18 mouse cellular contexts compared by ENCODE assay signal in genomic region chr15:36400311-36400840, GRCm38 (mm10).
DNase-seq lines count a peak whose midpoint lies in the region; ATAC-seq lines count a peak whose summit lies in the region.
"Had no signal": no experiment of that assay in that cellular context is flagged by ENCODE, and none has a peak within 500 bp of the region (broad histone marks: within the 10 kb centered on the region; RNA-seq: fewer than 3 reads in every experiment).

No protein-coding gene starts in this region.

- no peak overlapping the region for H3K9ac ChIP-seq in forebrain, embryonic 15.5 days (replicated peaks)
- no peak overlapping the region for H3K9ac ChIP-seq in kidney, embryonic 15.5 days
- H3K9ac ChIP-seq: hindbrain, embryonic 12.5 days had no signal

- no peak for ATAC-seq in forebrain, embryonic 15.5 days (replicated peaks)
- ATAC-seq in kidney, embryonic 15.5 days (replicated peaks; ENCODE audit: low FRiP score), result no peak

- no peaks in the 10 kb centered on the region for H3K27me3 ChIP-seq in forebrain, embryonic 10.5 days (ENCODE audit: poor library complexity, severe bottlenecking)
- no peaks in the 10 kb centered on the region for H3K27me3 ChIP-seq in forebrain, embryonic 15.5 days
- H3K27me3 ChIP-seq in kidney, embryonic 15.5 days, result no peaks in the 10 kb centered on the region
- H3K27me3 ChIP-seq: hindbrain, embryonic 12.5 days had no signal

- no peak overlapping the region for H3K4me3 ChIP-seq in forebrain, embryonic 10.5 days
- H3K4me3 ChIP-seq in forebrain, embryonic 15.5 days, result no peak overlapping the region
- H3K4me3 ChIP-seq in kidney, embryonic 15.5 days (replicated peaks), result no peak overlapping the region
- H3K4me3 ChIP-seq: hindbrain, embryonic 12.5 days had no signal

- H3K9me3 ChIP-seq in forebrain, embryonic 10.5 days, result no peaks in the 10 kb centered on the region
- H3K9me3 ChIP-seq in forebrain, embryonic 15.5 days, result no peaks in the 10 kb centered on the region
- no peaks in the 10 kb centered on the region for H3K9me3 ChIP-seq in kidney, embryonic 15.5 days (replicated peaks)
- H3K9me3 ChIP-seq: hindbrain, embryonic 12.5 days had no signal

- H3K4me2 ChIP-seq in forebrain, embryonic 15.5 days (replicated peaks), result no peak overlapping the region
- H3K4me2 ChIP-seq in kidney, embryonic 15.5 days, result no peak overlapping the region
- H3K4me2 ChIP-seq: hindbrain, embryonic 12.5 days had no signal

- WGBS in forebrain, embryonic 10.5 days, result 57% methylated on average over 9 of the region's 9 CpGs
- 28% methylated on average over 9 of the region's 9 CpGs for WGBS in forebrain, embryonic 15.5 days
- 74% methylated on average over 9 of the region's 9 CpGs for WGBS in kidney, embryonic 15.5 days

- no peak for DNase-seq in forebrain, embryonic 10.5 days (ENCODE audit: extremely low spot score, low spot score)
- DNase-seq in kidney, postnatal 10 days, result no peak
- DNase-seq in Muller cell, postnatal 12 days (ENCODE audit: inconsistent ontology term), result peak; percentile 62
- peak; percentile 22 for DNase-seq in retina, embryonic 14.5 days (ENCODE audit: low spot score)
- DNase-seq in cerebellum, adult 9-11 months, result no peak
- DNase-seq: adrenal gland, postnatal 10 days; cerebellum, adult 9-10 months; gastrocnemius, postnatal 25 days; kidney, adult 11 months; kidney, postnatal 14 days; lung, postnatal 4 days; right cerebral cortex, adult 18-20 months; right cerebral cortex, postnatal 4 days; thymus, adult 18-20 months; thymus, postnatal 36 days had no signal

- peak overlapping the region; percentile 0; the same call in 1 of the 2 replicates for H3K27ac ChIP-seq in forebrain, embryonic 10.5 days
- no peak overlapping the region for H3K27ac ChIP-seq in forebrain, embryonic 15.5 days (replicated peaks)
- 0 out of 2 replicates have a peak overlapping the region, but pooled peaks have one; percentile 82 for H3K27ac ChIP-seq in kidney, embryonic 15.5 days
- H3K27ac ChIP-seq: hindbrain, embryonic 12.5 days had no signal

- peaks cover 15% of the 10 kb centered on the region for H3K4me1 ChIP-seq in forebrain, embryonic 10.5 days
- H3K4me1 ChIP-seq in forebrain, embryonic 15.5 days, result peaks cover 23% of the 10 kb centered on the region
- H3K4me1 ChIP-seq in kidney, embryonic 15.5 days, result peaks cover 23% of the 10 kb centered on the region

- no peaks in the 10 kb centered on the region for H3K36me3 ChIP-seq in forebrain, embryonic 10.5 days (replicated peaks)
- H3K36me3 ChIP-seq in forebrain, embryonic 15.5 days, result no peaks in the 10 kb centered on the region
- no peaks in the 10 kb centered on the region for H3K36me3 ChIP-seq in kidney, embryonic 15.5 days
- H3K36me3 ChIP-seq: hindbrain, embryonic 12.5 days had no signal

Comparison
In these comparisons a context has a peak if more than half of its experiments do, and no peak if none do; other contexts are left out.
1. DNase-seq: peak in Muller cell, postnatal 12 days (single experiment) and retina, embryonic 14.5 days (single experiment); none in forebrain, embryonic 10.5 days (single experiment), kidney, postnatal 10 days (single experiment) and cerebellum, adult 9-11 months (single experiment).